Comparison of ENCODE assay signal across 23 mouse cellular contexts in genomic region chr6:28332546-28332945, GRCm38 (mm10).
"Had no signal": no experiment of that assay in that cellular context is flagged by ENCODE, and none has a peak within 500 bp of the region (broad histone marks: within the 10 kb centered on the region; RNA-seq: fewer than 3 reads in every experiment).

No protein-coding gene starts in this region.

- H3K4me3 ChIP-seq: heart, adult 2 months; heart, embryonic 13.5 days; heart, embryonic 15.5 days; hindbrain, embryonic 13.5 days; hindbrain, embryonic 15.5 days; kidney, embryonic 15.5 days; limb, embryonic 13.5 days; limb, embryonic 15.5 days; liver, embryonic 12.5 days had no signal

- DNase-seq: gastrocnemius, postnatal 14 days; gastrocnemius, postnatal 36 days; heart, adult 11 months; heart, adult 2 months; heart, postnatal 14 days; heart, postnatal 36 days; kidney, adult 11 months; kidney, adult 2 months; kidney, adult 9 months; kidney, postnatal 14 days; kidney, postnatal 36 days; left cerebral cortex, postnatal 4 days had no signal

- H3K27ac ChIP-seq: heart, adult 2 months; heart, embryonic 13.5 days; heart, embryonic 15.5 days; hindbrain, embryonic 13.5 days; hindbrain, embryonic 15.5 days; hindbrain, postnatal 0 days; kidney, embryonic 15.5 days; kidney, postnatal 0 days; limb, embryonic 13.5 days; limb, embryonic 15.5 days; liver, embryonic 12.5 days; liver, embryonic 14.5 days had no signal
